Mouse (Mus musculus) limb, embryonic 12.5 days (tissue): ENCODE data around the gene Dcxr. TPM values are rescaled to one million over a fixed set of nuclear protein-coding genes. Genes with fewer than 3 reads are reported as not detected.

Experiments used
- ATAC-seq: fragments of 200-750 bp; cut with Nextera tagmentation; 2 replicates; pipeline ENCODE4 v1.8.0; 2017; ENCODE audit warnings: low read depth, moderate TSS enrichment; ENCODE audit not compliant: insufficient number of reproducible peaks, insufficient read depth, low FRiP score, low TSS enrichment
- H3K27ac ChIP-seq: fragments of 300-500 bp; sonication (generic); 2 replicates; pipeline ENCODE4 v1.5.1; 2016; ENCODE audit warnings: mild to moderate bottlenecking, moderate library complexity
- H3K27me3 ChIP-seq: fragments of 300-500 bp; sonication (generic); 2 replicates; pipeline ENCODE4 v1.6.1; 2016; ENCODE audit warnings: mild to moderate bottlenecking, moderate library complexity
- H3K36me3 ChIP-seq: fragments of 300-500 bp; sonication (generic); 2 replicates; pipeline ENCODE4 v1.6.1; 2016; ENCODE audit warnings: mild to moderate bottlenecking, moderate library complexity
- H3K4me1 ChIP-seq: fragments of 300-500 bp; sonication (generic); replicated peaks from 2 replicates; pipeline ENCODE4 v1.6.1; 2016
- H3K4me2 ChIP-seq: fragments of 300-500 bp; sonication (generic); 2 replicates; pipeline ENCODE4 v1.6.1; 2016; ENCODE audit warnings: mild to moderate bottlenecking, moderate library complexity
- H3K4me3 ChIP-seq: fragments of 300-500 bp; sonication (generic); replicated peaks from 2 replicates; pipeline ENCODE4 v1.5.1; 2016; ENCODE audit warnings: mild to moderate bottlenecking
- H3K9ac ChIP-seq: fragments of 300-500 bp; sonication (generic); replicated peaks from 2 replicates; pipeline ENCODE4 v1.6.1; 2016; ENCODE audit warnings: mild to moderate bottlenecking, moderate library complexity
- H3K9me3 ChIP-seq: fragments of 300-500 bp; sonication (generic); 2 replicates; pipeline ENCODE4 v1.6.1; 2016; ENCODE audit warnings: mild to moderate bottlenecking, moderate library complexity
- WGBS: fragments of 180-500 bp; shearing (Covaris S2); methylation state at CpG from one replicate; pipeline ENCODE4 v1.1.7; 2016; 5-methylcytosine and 5-hydroxymethylcytosine counted together
- polyA plus RNA-seq: library from polyadenylated mRNA; unstranded; fragments of >200 nt; fragmentation: Nextera tagmentation; extraction: Ambion mirVana; gene quantifications from 2 replicates; pipeline ENCODE4 v1.2.1, GENCODE M21; 2016

The Dcxr gene
- polyA plus RNA-seq, 1 experiment from 2014 or later: 17.8 TPM

DNA sequence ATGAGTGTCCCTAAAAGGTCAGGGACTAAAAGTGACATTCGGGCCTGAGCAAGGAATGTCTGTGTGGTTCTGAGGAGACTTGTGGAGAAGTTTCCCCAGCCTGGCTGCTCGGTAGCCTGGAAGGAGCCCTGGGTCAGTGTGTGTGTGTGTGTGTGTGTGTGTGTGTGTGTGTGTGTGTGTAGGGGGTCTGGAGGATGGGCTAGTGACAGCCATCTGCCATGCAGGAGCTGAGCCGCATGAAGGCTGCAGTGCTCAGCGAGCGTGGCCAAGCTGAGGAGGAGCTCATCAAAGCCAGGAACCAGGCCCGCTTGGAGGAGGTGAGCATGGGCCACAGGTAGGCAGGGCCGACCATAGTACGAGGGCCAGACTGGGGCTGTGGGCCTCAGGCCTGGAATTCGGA is 7.8 kb downstream of the Dcxr start:
- Histone ChIP-seq H3K9ac (no peak overlapping the region), H3K4me2 (no peak overlapping the region), H3K4me1 (peaks cover 24% of the 10 kb centered on the region), H3K9me3 (no peaks in the 10 kb centered on the region), H3K36me3 (peaks cover 58% of the 10 kb centered on the region), H3K27ac (no peak overlapping the region), H3K27me3 (peaks cover 29% of the 10 kb centered on the region), H3K4me3 (no peak overlapping the region)
- no peak for ATAC-seq
- 88% methylated on average over 9 of the region's 9 CpGs for WGBS

- Histone ChIP-seq H3K36me3 (peaks cover 62% of the 10 kb centered on the region), H3K9ac (peak overlapping the region; percentile 79; the same call in 1 of the 2 replicates), H3K4me2 (peak overlapping the region; percentile 95; the same call in 1 of the 2 replicates), H3K4me1 (peaks cover 35% of the 10 kb centered on the region), H3K4me3 (peak overlapping the region; percentile 66; the same call in 1 of the 2 replicates), H3K27me3 (no peaks in the 10 kb centered on the region), H3K27ac (no peak overlapping the region), H3K9me3 (no peaks in the 10 kb centered on the region)
- ATAC-seq: no peak
- 88% methylated on average over 9 of the region's 9 CpGs for WGBS
Measured at GRCm38 (mm10) chr11:120715131-120715530, 11.9 kb downstream of the Dcxr start.

DNA sequence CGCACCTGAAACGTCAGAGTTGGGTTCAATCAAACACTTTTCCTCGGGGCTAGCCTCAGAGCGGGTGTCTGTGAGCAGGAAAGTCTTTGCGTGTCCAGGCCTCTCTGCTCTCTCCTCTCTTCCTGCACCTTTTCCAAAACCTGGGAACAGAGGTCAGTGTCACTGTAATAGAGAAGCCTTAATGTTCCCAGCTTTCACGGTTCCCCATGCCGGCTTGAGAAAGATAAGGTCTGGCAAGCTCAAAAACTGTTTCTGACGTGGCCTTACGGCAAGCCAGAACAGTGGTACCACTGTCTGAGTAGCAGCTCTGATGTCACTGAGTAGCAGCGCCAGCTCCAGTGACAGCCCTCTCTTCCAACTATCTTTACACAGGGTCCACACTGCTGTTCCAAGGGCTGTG is 12.5 kb downstream of the Dcxr start:
- Histone ChIP-seq H3K9me3 (no peaks in the 10 kb centered on the region), H3K27ac (no peak overlapping the region), H3K4me2 (peak overlapping the region; percentile 95), H3K9ac (peak overlapping the region; percentile 79), H3K36me3 (peaks cover 62% of the 10 kb centered on the region), H3K27me3 (no peaks in the 10 kb centered on the region), H3K4me3 (peak overlapping the region; percentile 66), H3K4me1 (peaks cover 39% of the 10 kb centered on the region)
- WGBS: 61% methylated on average over 10 of the region's 10 CpGs
- ATAC-seq: no peak

GRCm38 (mm10) chr11:120713580-120714518 is 13.2 kb downstream of the Dcxr start, which contains the start of the genes Cenpx and Lrrc45:
Gene Cenpx (minus strand): TSS chr11:120713738.
Gene Lrrc45 (plus strand): TSS chr11:120713925.
- H3K4me1 ChIP-seq: peaks cover 46% of the 10 kb centered on the region
- H3K27me3 ChIP-seq: no peaks in the 10 kb centered on the region
- H3K9me3 ChIP-seq: no peaks in the 10 kb centered on the region
- H3K4me2 ChIP-seq: peak within 1 kb of the TSS; percentile 95
- peak; percentile 93 for ATAC-seq
- H3K9ac ChIP-seq: peak within 1 kb of the TSS; percentile 79
- peak within 1 kb of the TSS; percentile 66 for H3K4me3 ChIP-seq
- WGBS: 3% methylated on average over 53 of the region's 53 CpGs
- H3K36me3 ChIP-seq: peaks cover 62% of the 10 kb centered on the region
- peak within 1 kb of the TSS; percentile 62 for H3K27ac ChIP-seq

DNA sequence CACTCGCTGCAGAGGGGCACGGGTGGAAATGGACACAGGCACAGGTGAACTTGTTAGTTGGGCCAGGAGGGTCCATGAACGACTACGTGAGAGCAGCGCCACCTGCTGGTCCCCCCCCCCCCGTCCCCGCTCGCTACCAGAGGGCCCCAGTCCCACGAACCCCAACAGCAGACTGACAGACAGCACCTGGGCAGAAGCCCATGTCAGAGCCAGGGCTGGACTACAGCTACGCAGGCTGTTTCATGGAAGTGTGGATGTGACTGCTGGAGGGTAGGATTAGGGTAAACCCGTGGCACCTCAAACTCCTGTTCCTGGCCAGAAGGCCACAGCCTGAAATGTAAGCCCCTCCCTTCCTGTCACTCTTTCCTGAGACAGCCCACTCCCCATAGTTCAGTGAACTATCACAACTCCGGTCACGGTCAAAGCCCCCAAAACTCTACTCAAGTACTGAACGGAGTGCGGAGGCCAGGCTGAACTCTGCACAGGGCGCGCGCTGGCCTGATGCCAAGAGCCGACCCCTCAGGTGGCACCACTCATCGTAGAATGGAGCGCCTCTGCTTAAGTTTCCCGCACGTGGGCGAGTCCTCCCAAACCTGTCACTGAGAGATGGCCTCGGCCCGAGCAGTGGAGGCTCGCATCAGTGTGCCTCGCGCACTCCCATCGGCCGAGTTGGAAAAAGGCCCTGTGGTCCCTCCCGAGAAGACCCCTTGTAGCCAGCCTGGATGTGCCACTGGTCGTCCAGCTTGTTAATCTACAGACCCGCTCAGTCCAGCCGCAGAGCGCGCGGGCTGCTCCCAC is 14.1 kb downstream of the Dcxr start:
- WGBS: 1% methylated on average over 38 of the region's 38 CpGs
- H3K4me1 ChIP-seq: peaks cover 54% of the 10 kb centered on the region
- peaks cover 58% of the 10 kb centered on the region for H3K36me3 ChIP-seq
- peak overlapping the region; percentile 95 for H3K4me2 ChIP-seq
- peak overlapping the region; percentile 62 for H3K27ac ChIP-seq
- H3K27me3 ChIP-seq: no peaks in the 10 kb centered on the region
- no peaks in the 10 kb centered on the region for H3K9me3 ChIP-seq
- H3K4me3 ChIP-seq: peak overlapping the region; percentile 66
- ATAC-seq: peak; percentile 32
- H3K9ac ChIP-seq: peak overlapping the region; percentile 63

- H3K9me3 ChIP-seq: no peaks in the 10 kb centered on the region
- H3K36me3 ChIP-seq: peaks cover 49% of the 10 kb centered on the region
- H3K27ac ChIP-seq: 0 out of 2 replicates have a peak overlapping the region, but pooled peaks have one; percentile 12
- peak overlapping the region; percentile 95 for H3K4me2 ChIP-seq
- H3K27me3 ChIP-seq: no peaks in the 10 kb centered on the region
- peak overlapping the region; percentile 27; the same call in 1 of the 2 replicates for H3K9ac ChIP-seq
- H3K4me3 ChIP-seq: peak overlapping the region; percentile 66
- 49% methylated on average over 8 of the region's 8 CpGs for WGBS
- no peak for ATAC-seq
- H3K4me1 ChIP-seq: peaks cover 63% of the 10 kb centered on the region
Measured at GRCm38 (mm10) chr11:120711980-120712604, 15.0 kb downstream of the Dcxr start.

DNA sequence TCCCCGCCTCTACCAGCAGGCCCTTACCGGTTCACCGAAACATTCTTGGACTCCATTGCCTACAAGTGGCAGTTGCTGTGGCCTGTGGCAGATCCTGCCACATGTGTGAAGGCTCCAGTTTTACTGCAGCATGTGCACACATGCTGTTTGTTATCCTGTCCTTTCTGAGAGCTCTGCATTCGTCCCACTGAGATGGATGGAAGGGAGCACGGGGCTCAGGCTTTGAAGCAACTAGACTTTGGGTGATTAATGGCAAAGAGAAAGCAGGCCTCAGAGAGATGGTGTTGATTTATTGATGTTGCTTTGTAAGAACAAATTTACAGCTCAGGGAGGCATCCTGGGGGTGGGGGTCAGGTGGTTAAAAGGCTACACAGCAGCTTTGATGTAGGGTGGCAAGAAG is 16.4 kb downstream of the Dcxr start:
- no peak for ATAC-seq
- no peaks in the 10 kb centered on the region for H3K9me3 ChIP-seq
- no peak overlapping the region for H3K4me3 ChIP-seq
- H3K4me2 ChIP-seq: no peak overlapping the region
- peak overlapping the region; percentile 44; the same call in 1 of the 2 replicates for H3K9ac ChIP-seq
- no peaks in the 10 kb centered on the region for H3K27me3 ChIP-seq
- WGBS: 9% methylated on average over 5 of the region's 5 CpGs
- peaks cover 77% of the 10 kb centered on the region for H3K4me1 ChIP-seq
- peaks cover 37% of the 10 kb centered on the region for H3K36me3 ChIP-seq
- H3K27ac ChIP-seq: peak overlapping the region; percentile 73

DNA sequence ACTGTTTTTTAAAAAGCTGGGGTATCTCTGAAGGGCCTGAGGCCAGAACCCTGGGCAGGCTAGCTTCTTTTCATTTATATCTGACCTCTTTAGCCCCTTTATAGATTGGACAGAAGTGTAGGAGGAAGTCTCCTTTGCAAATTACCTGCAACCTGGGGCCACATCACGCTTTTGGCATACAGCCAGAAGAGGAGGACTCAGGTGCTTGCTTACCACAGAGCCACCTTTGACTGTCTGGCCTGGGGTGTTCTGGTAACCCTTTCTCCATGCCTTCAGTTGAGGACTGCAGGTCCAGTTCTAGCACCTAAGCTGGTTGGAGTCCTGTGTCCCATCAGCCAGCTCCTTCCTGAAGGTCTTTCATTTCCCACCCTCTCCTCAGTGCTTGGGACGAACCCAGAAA is 17.5 kb downstream of the Dcxr start:
- no peak overlapping the region for H3K27ac ChIP-seq
- peaks cover 82% of the 10 kb centered on the region for H3K4me1 ChIP-seq

DNA sequence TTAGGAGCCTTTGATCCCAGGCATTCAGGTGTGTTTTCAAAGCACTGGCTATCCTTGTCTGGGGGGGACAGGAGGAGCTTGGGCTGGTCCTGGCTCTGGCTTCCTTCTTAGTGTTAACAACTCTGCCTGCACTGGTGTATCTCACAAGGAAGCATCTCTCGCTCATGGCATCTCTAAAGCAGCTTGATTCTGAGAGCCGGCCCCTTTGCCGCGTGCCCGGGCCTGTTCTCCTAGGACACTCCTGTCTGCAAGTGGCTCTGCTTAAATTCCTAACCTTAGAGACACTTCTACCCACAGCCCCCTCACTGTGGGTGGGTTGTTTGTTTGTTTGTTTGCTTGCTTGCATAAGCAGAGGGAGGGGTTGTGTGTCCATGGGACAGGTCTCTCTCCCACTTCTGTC is 19.1 kb downstream of the Dcxr start:
- peak overlapping the region; percentile 46 for H3K4me2 ChIP-seq
- peak overlapping the region; percentile 48 for H3K9ac ChIP-seq
- H3K36me3 ChIP-seq: peaks cover 36% of the 10 kb centered on the region
- WGBS: 22% methylated on average over 5 of the region's 5 CpGs
- H3K9me3 ChIP-seq: no peaks in the 10 kb centered on the region
- H3K4me3 ChIP-seq: no peak overlapping the region
- ATAC-seq: no peak
- peak overlapping the region; percentile 92 for H3K27ac ChIP-seq
- H3K27me3 ChIP-seq: no peaks in the 10 kb centered on the region
- peaks cover 92% of the 10 kb centered on the region for H3K4me1 ChIP-seq

More for the DNA sequence above, 17.5 kb downstream of the Dcxr start:
- Histone ChIP-seq H3K9ac (0 out of 2 replicates have a peak overlapping the region, but pooled peaks have one; percentile 40), H3K4me3 (no peak overlapping the region), H3K4me2 (no peak overlapping the region), H3K27me3 (no peaks in the 10 kb centered on the region), H3K36me3 (peaks cover 30% of the 10 kb centered on the region), H3K9me3 (no peaks in the 10 kb centered on the region)
- no peak for ATAC-seq
- 69% methylated on average over 2 of the region's 2 CpGs for WGBS

GRCm38 (mm10) chr11:120707225-120707624 is 19.9 kb downstream of the Dcxr start:
- 5% methylated on average over 12 of the region's 12 CpGs for WGBS
- peak overlapping the region; percentile 48 for H3K9ac ChIP-seq
- peak overlapping the region; percentile 11; the same call in 1 of the 2 replicates for H3K4me3 ChIP-seq
- H3K27me3 ChIP-seq: no peaks in the 10 kb centered on the region
- H3K9me3 ChIP-seq: no peaks in the 10 kb centered on the region
- H3K4me1 ChIP-seq: peaks cover 85% of the 10 kb centered on the region
- peak; percentile 7; the same call in 1 of the 2 replicates for ATAC-seq
- H3K36me3 ChIP-seq: peaks cover 40% of the 10 kb centered on the region
- peak overlapping the region; percentile 46 for H3K4me2 ChIP-seq
- H3K27ac ChIP-seq: peak overlapping the region; percentile 92
